Mouse (Mus musculus): ENCODE data around the gene Gm20388.

- TF ChIP-seq CTCF (IDR thresholded peaks at IDR 0.05; ENCODE audit: low read depth) (no peak), EP300 (IDR thresholded peaks at IDR 0.05; ENCODE audit: low read depth) (no peak)
These were observed 4047.5 kb downstream of the Gm20388 start for GRCm38 (mm10) chr8:123958130-123958529.

Data from liver, embryonic 14.5 days (tissue).